ENCODE assay signal across 7 mouse cellular contexts in the genomic region with DNA sequence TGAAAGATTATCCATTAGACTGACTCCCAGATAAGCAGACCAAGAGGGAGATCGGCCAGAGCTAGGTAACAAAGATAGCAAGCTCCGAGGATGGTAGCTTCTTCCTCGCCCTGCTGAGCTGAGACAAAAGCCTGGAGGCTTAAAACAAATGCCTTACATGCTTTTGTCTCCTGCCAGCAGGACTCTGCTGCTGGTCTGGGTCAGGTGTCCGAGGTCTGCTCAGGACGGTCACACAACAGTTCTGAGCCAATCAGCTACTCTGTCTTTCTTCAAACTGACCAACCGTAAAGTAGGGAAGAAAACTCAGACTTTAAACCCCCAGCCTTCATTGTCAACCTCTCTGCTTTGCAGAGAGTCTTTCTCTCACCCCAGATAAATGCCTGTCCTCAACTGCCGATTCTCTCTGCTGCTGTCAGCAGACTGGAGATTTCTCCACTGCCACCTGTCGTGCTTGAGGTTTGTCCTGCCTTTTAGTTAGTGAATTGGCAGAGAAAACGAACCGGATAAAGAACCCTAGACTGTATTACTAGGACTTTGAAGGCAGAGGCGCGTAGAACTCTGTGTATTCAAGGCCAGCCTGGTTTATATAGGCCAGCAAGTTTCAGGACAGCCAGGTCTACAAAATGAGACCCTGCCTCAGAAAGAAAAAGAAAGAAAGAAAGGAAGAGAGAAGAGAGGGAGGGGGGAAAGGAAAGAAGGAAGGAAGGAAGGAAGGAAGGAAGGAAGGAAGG. TPM values are rescaled to one million over a fixed set of nuclear protein-coding genes. Genes with fewer than 3 reads are reported as not detected.
DNase-seq lines count a peak whose midpoint lies in the region; ATAC-seq lines count a peak whose summit lies in the region.

TSS of gene C330021F23Rik (plus strand) at position 350 of the 731 bp plus-strand sequence.

- peak within 1 kb of the TSS; percentile 47 for H3K4me3 ChIP-seq in heart, embryonic 13.5 days
- H3K4me3 ChIP-seq in neural tube, embryonic 11.5 days (ENCODE audit: low read depth, low read length) = peak within 1 kb of the TSS; percentile 23

- ATAC-seq in heart, embryonic 13.5 days (ENCODE audit: extremely low read depth, insufficient number of reproducible peaks, low FRiP score, low TSS enrichment) = peak; percentile 54; the same call in 1 of the 2 replicates
- ATAC-seq in neural tube, embryonic 11.5 days (ENCODE audit: insufficient read depth, low FRiP score, low TSS enrichment) = peak; percentile 88
- ATAC-seq in megakaryocyte-erythroid progenitor cell, adult 5-6 weeks (replicated peaks; ENCODE audit: low FRiP score, low TSS enrichment, poor library complexity, severe bottlenecking) = no peak
- ATAC-seq in activated CD4-positive, CD25-positive, alpha-beta regulatory T cell, adult 4 months = no peak

- peaks cover 16% of the 10 kb centered on the region for H3K4me1 ChIP-seq in heart, embryonic 13.5 days
- H3K4me1 ChIP-seq in neural tube, embryonic 11.5 days (ENCODE audit: control insufficient read depth, insufficient read depth, low read length) = no peaks in the 10 kb centered on the region

- peak within 1 kb of the TSS; percentile 67 for H3K4me2 ChIP-seq in heart, embryonic 13.5 days
- peak within 1 kb of the TSS; percentile 41 for H3K4me2 ChIP-seq in neural tube, embryonic 11.5 days (ENCODE audit: low read depth)

- H3K9me3 ChIP-seq in heart, embryonic 13.5 days = no peaks in the 10 kb centered on the region
- no peaks in the 10 kb centered on the region for H3K9me3 ChIP-seq in neural tube, embryonic 11.5 days (ENCODE audit: control insufficient read depth, low read length)

- peak; percentile 74 for DNase-seq in embryo, embryonic 9.5 days (ENCODE audit: extremely low spot score)
- DNase-seq in kidney, postnatal 10 days = peak; percentile 39
- peak; percentile 39 for DNase-seq in neural tube, embryonic 11.5 days (ENCODE audit: low spot score)
- no peak for DNase-seq in gastrocnemius, postnatal 36 days

- intact Hi-C loops in gastrocnemius, postnatal 36 days (cut with DNase I) = no loop called here

- H3K36me3 ChIP-seq in heart, embryonic 13.5 days = no peaks in the 10 kb centered on the region
- H3K36me3 ChIP-seq in neural tube, embryonic 11.5 days (ENCODE audit: control insufficient read depth, insufficient read depth, low read length) = no peaks in the 10 kb centered on the region

- H3K27me3 ChIP-seq in heart, embryonic 13.5 days (replicated peaks) = no peaks in the 10 kb centered on the region
- H3K27me3 ChIP-seq in neural tube, embryonic 11.5 days (ENCODE audit: control insufficient read depth, insufficient read depth, low read length) = no peaks in the 10 kb centered on the region

- H3K9ac ChIP-seq in heart, embryonic 13.5 days = peak within 1 kb of the TSS; percentile 76
- H3K9ac ChIP-seq in neural tube, embryonic 11.5 days (ENCODE audit: low read length) = peak within 1 kb of the TSS; percentile 44

- peak within 1 kb of the TSS; percentile 56; the same call in 1 of the 2 replicates for H3K27ac ChIP-seq in heart, embryonic 13.5 days (replicated peaks)
- H3K27ac ChIP-seq in neural tube, embryonic 11.5 days (ENCODE audit: low read depth, low read length) = no peak within 1 kb of the TSS

- 2% methylated on average over 12 of the region's 12 CpGs for WGBS in heart, embryonic 13.5 days
- WGBS in neural tube, embryonic 11.5 days = 2% methylated on average over 12 of the region's 12 CpGs

RNA-seq across cellular contexts. Expression of gene C330021F23Rik, which starts in this region (rescaled TPM):
- polyA plus RNA-seq in heart, embryonic 13.5 days (2015; fragmentation: Nextera tagmentation; extraction: Ambion mirVana) = 5.5 and 7.2 TPM in 2 replicates
- 4.8 and 5.6 TPM in 2 replicates for polyA plus RNA-seq in neural tube, embryonic 11.5 days (2014; fragmentation: Nextera tagmentation; extraction: Ambion mirVana)
- not detected for total RNA-seq in gastrocnemius, postnatal 36 days (2021)
- total RNA-seq in megakaryocyte-erythroid progenitor cell, adult 5-6 weeks (2014; fragmentation: Nextera tagmentation) = not detected in 2 replicates
- total RNA-seq in megakaryocyte-erythroid progenitor cell, adult 5-6 weeks (2017) = 0.61 and 1.0 TPM in 2 replicates
- not detected for polyA plus RNA-seq in activated CD4-positive, CD25-positive, alpha-beta regulatory T cell, adult 4 months (2017; shearing (Covaris generic))

Comparison
In these comparisons a context has a peak if more than half of its experiments do, and no peak if none do; other contexts are left out.
1. DNase-seq: peak in embryo, embryonic 9.5 days (single experiment), kidney, postnatal 10 days (single experiment) and neural tube, embryonic 11.5 days (single experiment); none in gastrocnemius, postnatal 36 days (0 of 2).
2. ATAC-seq: peak in heart, embryonic 13.5 days (single experiment) and neural tube, embryonic 11.5 days (single experiment); none in megakaryocyte-erythroid progenitor cell, adult 5-6 weeks (single experiment) and activated CD4-positive, CD25-positive, alpha-beta regulatory T cell, adult 4 months (single experiment).